Mouse (Mus musculus): ENCODE measurements around the gene Timp2. TPM values are rescaled to one million over a fixed set of nuclear protein-coding genes. Genes with fewer than 3 reads are reported as not detected.

Timp2 gene
- polyA plus RNA-seq, 1 experiment from 2014 or later: 38.9 TPM

DNA sequence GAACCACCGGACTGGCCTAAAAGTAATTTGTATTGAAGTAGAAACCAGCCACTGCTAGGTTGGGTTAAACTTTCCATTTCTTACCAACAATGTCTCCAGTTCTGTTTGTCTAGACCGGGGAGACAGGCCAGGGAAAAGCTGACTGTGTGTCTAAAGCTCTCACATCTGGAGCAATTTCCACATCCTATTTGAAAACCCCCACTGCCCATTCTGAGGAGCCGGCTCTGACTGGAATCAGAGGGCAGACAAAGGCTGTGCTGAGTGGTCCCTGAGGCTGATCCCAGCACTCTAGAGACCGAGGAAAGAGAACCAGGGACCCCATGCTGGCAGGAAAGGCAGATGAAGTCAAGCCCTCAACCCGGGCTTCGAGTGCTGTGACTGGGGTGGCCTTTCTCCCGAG lies 17.1 kb upstream of the Timp2 start:
- TF ChIP-seq CTCF (IDR thresholded peaks at IDR 0.05; ENCODE audit: low read depth): no peak
- no peaks in the 10 kb centered on the region for H3K9me3 ChIP-seq (ENCODE audit: control insufficient read depth)
- H3K4me1 ChIP-seq (replicated peaks; ENCODE audit: control insufficient read depth, insufficient read depth, low read length): no peaks in the 10 kb centered on the region
- no peak overlapping the region for H3K4me2 ChIP-seq (replicated peaks; ENCODE audit: low read depth)
- H3K36me3 ChIP-seq (ENCODE audit: control insufficient read depth, insufficient read depth): no peaks in the 10 kb centered on the region
- no peak overlapping the region for H3K27ac ChIP-seq (ENCODE audit: low read depth, low read length)
- no peak for ATAC-seq
- 65% methylated on average over 7 of the region's 7 CpGs for WGBS
- no peak overlapping the region for H3K4me3 ChIP-seq (ENCODE audit: low read depth, low read length)
- H3K9ac ChIP-seq (ENCODE audit: low read depth, low read length): no peak overlapping the region
- H3K27me3 ChIP-seq (replicated peaks; ENCODE audit: control insufficient read depth, insufficient read depth, low read length): no peaks in the 10 kb centered on the region

DNA sequence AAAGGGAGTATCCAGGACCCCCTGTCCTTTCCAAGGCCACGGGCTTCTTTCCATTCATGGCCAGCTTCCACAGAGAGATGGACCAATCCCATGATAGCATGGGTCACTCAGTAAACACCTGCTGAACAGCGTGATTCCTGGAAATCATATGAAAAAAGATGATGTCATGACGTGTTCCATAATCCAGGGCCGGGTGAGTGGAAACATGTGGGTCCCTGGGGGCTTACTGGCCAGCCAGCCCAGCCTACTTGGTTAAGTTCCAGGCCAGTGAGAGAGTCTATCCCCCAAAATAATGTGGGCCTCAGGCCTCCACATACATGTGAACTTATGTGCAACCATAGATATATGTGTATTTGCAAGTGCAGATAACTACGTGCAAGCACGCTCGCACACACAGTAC lies 16.3 kb upstream of the Timp2 start:
- Histone ChIP-seq H3K4me1 (replicated peaks; ENCODE audit: control insufficient read depth, insufficient read depth, low read length) (no peaks in the 10 kb centered on the region), H3K4me2 (replicated peaks; ENCODE audit: low read depth) (no peak overlapping the region), H3K9me3 (ENCODE audit: control insufficient read depth) (no peaks in the 10 kb centered on the region), H3K27me3 (replicated peaks; ENCODE audit: control insufficient read depth, insufficient read depth, low read length) (no peaks in the 10 kb centered on the region), H3K4me3 (ENCODE audit: low read depth, low read length) (no peak overlapping the region), H3K27ac (ENCODE audit: low read depth, low read length) (no peak overlapping the region), H3K36me3 (ENCODE audit: control insufficient read depth, insufficient read depth) (no peaks in the 10 kb centered on the region), H3K9ac (ENCODE audit: low read depth, low read length) (no peak overlapping the region)
- 80% methylated on average over 7 of the region's 7 CpGs for WGBS
- TF ChIP-seq CTCF (IDR thresholded peaks at IDR 0.05; ENCODE audit: low read depth): no peak
- ATAC-seq: no peak

DNA sequence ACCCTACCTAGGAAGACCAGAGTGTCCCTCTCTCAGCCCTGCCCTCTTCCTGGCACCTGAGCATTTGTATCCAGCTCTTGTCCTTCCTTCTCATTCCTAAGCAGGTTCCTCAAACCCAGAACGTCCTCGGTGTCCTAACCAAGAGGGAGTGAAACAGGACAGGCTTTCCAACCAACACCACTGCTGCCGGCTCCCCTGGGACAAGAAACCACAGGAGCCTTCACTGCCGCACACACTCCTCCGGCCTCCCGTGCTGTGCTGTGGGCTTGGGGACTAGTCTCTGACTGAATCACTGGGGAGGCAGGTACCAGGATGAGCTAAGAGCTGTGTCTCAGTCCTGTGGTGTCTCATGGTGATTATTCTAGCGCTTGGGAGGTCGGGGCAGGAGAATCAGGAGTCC lies 14.1 kb upstream of the Timp2 start:
- H3K9ac ChIP-seq (ENCODE audit: low read depth, low read length): no peak overlapping the region
- H3K4me3 ChIP-seq (ENCODE audit: low read depth, low read length): no peak overlapping the region
- H3K4me2 ChIP-seq (replicated peaks; ENCODE audit: low read depth): no peak overlapping the region
- H3K27ac ChIP-seq (ENCODE audit: low read depth, low read length): no peak overlapping the region
- TF ChIP-seq CTCF (IDR thresholded peaks at IDR 0.05; ENCODE audit: low read depth): no peak
- WGBS: 76% methylated on average over 8 of the region's 8 CpGs
- H3K36me3 ChIP-seq (ENCODE audit: control insufficient read depth, insufficient read depth): no peaks in the 10 kb centered on the region
- ATAC-seq: no peak
- H3K4me1 ChIP-seq (replicated peaks; ENCODE audit: control insufficient read depth, insufficient read depth, low read length): no peaks in the 10 kb centered on the region
- no peaks in the 10 kb centered on the region for H3K27me3 ChIP-seq (replicated peaks; ENCODE audit: control insufficient read depth, insufficient read depth, low read length)
- no peaks in the 10 kb centered on the region for H3K9me3 ChIP-seq (ENCODE audit: control insufficient read depth)

DNA sequence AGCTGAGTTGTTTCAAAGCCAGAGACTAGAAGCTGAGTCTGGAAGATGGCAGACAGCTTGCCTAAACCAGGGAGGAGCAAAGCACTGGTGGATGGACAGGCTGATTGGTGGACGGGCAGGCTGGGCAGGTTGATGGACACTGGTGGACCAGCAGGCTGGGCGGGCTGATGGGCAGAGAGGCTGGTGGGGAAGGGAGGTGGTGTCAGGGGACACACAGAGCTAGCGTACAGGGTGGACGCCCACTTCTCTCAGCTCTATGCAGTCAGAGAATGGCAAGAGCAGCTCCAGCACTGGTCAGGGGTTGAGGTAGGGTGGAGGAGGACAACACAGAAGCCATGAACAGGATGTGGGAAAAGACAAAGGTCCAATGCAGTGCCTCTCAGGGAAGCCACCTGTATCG lies 13.7 kb upstream of the Timp2 start:
- no peaks in the 10 kb centered on the region for H3K4me1 ChIP-seq (replicated peaks; ENCODE audit: control insufficient read depth, insufficient read depth, low read length)
- WGBS: 84% methylated on average over 5 of the region's 5 CpGs
- ATAC-seq: no peak

DNA sequence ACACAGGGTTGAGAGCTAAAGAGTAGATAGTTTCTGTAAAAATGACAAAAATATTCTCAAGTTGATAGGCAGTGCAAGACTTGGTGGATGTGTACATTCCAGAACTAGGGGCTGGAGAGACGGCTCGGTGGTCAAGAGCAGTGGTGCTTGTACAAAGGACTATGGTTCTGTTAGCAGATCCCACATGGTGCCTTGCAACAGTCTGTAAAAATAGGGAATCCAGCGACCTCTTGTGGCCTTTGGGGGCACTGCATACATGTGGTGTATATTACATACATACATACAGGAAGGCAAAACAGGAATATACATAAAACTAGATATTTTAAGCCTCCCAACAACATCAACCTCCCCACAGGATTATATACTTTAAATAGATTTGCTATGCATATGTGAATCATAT lies 12.8 kb upstream of the Timp2 start:
- Histone ChIP-seq H3K9ac (ENCODE audit: low read depth, low read length) (no peak overlapping the region), H3K4me3 (ENCODE audit: low read depth, low read length) (no peak overlapping the region), H3K27ac (ENCODE audit: low read depth, low read length) (no peak overlapping the region), H3K36me3 (ENCODE audit: control insufficient read depth, insufficient read depth) (no peaks in the 10 kb centered on the region), H3K4me1 (replicated peaks; ENCODE audit: control insufficient read depth, insufficient read depth, low read length) (no peaks in the 10 kb centered on the region), H3K4me2 (replicated peaks; ENCODE audit: low read depth) (no peak overlapping the region), H3K9me3 (ENCODE audit: control insufficient read depth) (no peaks in the 10 kb centered on the region), H3K27me3 (replicated peaks; ENCODE audit: control insufficient read depth, insufficient read depth, low read length) (0 out of 2 replicates have a peak, but pooled peaks cover 3% of the 10 kb centered on the region)
- WGBS: 62% methylated on average over 3 of the region's 3 CpGs
- no peak for ATAC-seq
- peak; percentile 56 for TF ChIP-seq CTCF (IDR thresholded peaks at IDR 0.05; ENCODE audit: low read depth)

More for the DNA sequence above, 13.7 kb upstream of the Timp2 start:
- H3K27me3 ChIP-seq (replicated peaks; ENCODE audit: control insufficient read depth, insufficient read depth, low read length): no peaks in the 10 kb centered on the region
- no peak overlapping the region for H3K4me2 ChIP-seq (replicated peaks; ENCODE audit: low read depth)
- H3K9me3 ChIP-seq (ENCODE audit: control insufficient read depth): no peaks in the 10 kb centered on the region
- H3K27ac ChIP-seq (ENCODE audit: low read depth, low read length): no peak overlapping the region
- no peaks in the 10 kb centered on the region for H3K36me3 ChIP-seq (ENCODE audit: control insufficient read depth, insufficient read depth)
- no peak overlapping the region for H3K9ac ChIP-seq (ENCODE audit: low read depth, low read length)
- H3K4me3 ChIP-seq (ENCODE audit: low read depth, low read length): no peak overlapping the region
- TF ChIP-seq CTCF (IDR thresholded peaks at IDR 0.05; ENCODE audit: low read depth): no peak

DNA sequence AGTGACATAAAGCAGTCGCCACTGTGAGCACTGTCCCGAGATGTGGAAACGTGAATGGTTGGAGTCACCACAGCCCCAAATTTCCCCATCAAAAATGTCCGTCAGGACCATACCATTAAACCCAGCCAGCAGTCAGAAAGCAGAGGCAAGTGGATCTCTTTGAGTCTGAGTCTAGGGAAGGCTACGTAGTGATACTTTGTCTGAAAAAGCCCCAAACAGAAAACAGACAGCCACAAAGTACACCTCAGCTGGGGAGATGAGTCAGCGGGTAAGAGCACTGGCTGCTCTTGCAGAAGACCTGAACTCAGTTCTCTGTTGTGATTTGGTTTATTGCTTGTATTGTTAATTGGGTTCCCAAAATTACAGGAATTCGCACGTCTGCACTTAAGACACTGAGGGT lies 11.0 kb upstream of the Timp2 start:
- H3K9me3 ChIP-seq (ENCODE audit: control insufficient read depth): no peaks in the 10 kb centered on the region
- H3K27ac ChIP-seq (ENCODE audit: low read depth, low read length): no peak overlapping the region
- 72% methylated on average over 8 of the region's 8 CpGs for WGBS
- H3K4me3 ChIP-seq (ENCODE audit: low read depth, low read length): no peak overlapping the region
- ATAC-seq: no peak
- H3K36me3 ChIP-seq (ENCODE audit: control insufficient read depth, insufficient read depth): no peaks in the 10 kb centered on the region
- no peak overlapping the region for H3K4me2 ChIP-seq (replicated peaks; ENCODE audit: low read depth)
- no peak for TF ChIP-seq CTCF (IDR thresholded peaks at IDR 0.05; ENCODE audit: low read depth)
- no peaks in the 10 kb centered on the region for H3K4me1 ChIP-seq (replicated peaks; ENCODE audit: control insufficient read depth, insufficient read depth, low read length)
- H3K27me3 ChIP-seq (replicated peaks; ENCODE audit: control insufficient read depth, insufficient read depth, low read length): 0 out of 2 replicates have a peak, but pooled peaks cover 3% of the 10 kb centered on the region
- H3K9ac ChIP-seq (ENCODE audit: low read depth, low read length): no peak overlapping the region

DNA sequence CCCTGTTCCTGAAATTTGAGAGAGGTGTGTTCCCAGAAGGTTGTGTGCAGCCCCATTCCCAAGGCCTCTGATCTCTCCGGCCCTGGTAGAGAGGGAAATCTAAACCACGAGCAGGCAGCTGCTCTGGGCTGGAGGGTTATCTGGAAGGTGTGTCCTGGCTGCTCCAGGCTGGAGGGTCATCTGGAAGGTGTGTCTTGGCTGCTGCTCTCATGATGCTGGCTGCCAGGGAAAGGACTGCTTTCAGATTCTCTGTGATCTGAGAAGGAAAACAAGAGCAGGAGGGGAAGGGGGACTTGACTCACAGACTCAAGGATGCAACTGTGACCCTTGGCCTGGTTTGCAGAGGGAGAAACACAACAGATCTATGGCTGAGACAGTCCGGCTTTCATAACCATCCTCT lies 10.6 kb upstream of the Timp2 start:
- Histone ChIP-seq H3K27ac (ENCODE audit: low read depth, low read length) (no peak overlapping the region), H3K9me3 (ENCODE audit: control insufficient read depth) (no peaks in the 10 kb centered on the region), H3K9ac (ENCODE audit: low read depth, low read length) (no peak overlapping the region), H3K4me2 (replicated peaks; ENCODE audit: low read depth) (no peak overlapping the region), H3K36me3 (ENCODE audit: control insufficient read depth, insufficient read depth) (no peaks in the 10 kb centered on the region), H3K4me3 (ENCODE audit: low read depth, low read length) (no peak overlapping the region), H3K27me3 (replicated peaks; ENCODE audit: control insufficient read depth, insufficient read depth, low read length) (0 out of 2 replicates have a peak, but pooled peaks cover 3% of the 10 kb centered on the region), H3K4me1 (replicated peaks; ENCODE audit: control insufficient read depth, insufficient read depth, low read length) (no peaks in the 10 kb centered on the region)
- no peak for TF ChIP-seq CTCF (IDR thresholded peaks at IDR 0.05; ENCODE audit: low read depth)
- 39% methylated on average over 3 of the region's 3 CpGs for WGBS
- no peak for ATAC-seq

Measured in intestine, postnatal 0 days (tissue).